Mouse (Mus musculus): Measurements from ENCODE around the gene Btbd6.

Gene Btbd6

GRCm38 (mm10) chr12:112976371-112977073 is at the start of gene Btbd6:
TSS of gene Btbd6 (plus strand) at chr12:112976482.
- DNase-seq, result peak; percentile 80 to 89

- no peak for DNase-seq
Measured at GRCm38 (mm10) chr12:112927265-112927664, 49.0 kb upstream of the Btbd6 start.

GRCm38 (mm10) chr12:112928401-112929241 is 47.7 kb upstream of the Btbd6 start:
- no peak for DNase-seq

- DNase-seq, result peak in 1 of 2 experiments; percentile 13
Measured at GRCm38 (mm10) chr12:112929562-112930352, 46.5 kb upstream of the Btbd6 start, which contains the start of gene Jag2. TSS of gene Jag2 (minus strand) at chr12:112929776.

DNA sequence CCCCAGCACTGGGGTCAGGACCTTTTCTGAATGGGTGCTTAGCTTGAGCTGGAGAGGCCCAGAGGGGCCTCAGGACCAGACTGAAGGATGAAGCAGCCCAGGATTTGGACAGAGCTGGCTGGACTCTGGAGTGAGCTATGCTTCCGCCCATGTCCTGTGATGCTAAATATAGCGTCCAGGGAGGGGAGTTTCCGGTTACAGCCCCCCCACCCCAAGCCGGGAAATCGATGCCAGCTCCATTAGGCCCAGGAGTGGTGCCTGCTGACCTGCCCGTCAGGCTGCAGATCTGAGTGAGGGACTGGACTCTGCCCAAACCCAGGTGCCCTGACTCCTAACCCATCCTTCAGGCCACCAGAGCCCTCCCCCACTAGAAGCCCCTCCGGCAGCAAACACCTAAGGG is 43.6 kb upstream of the Btbd6 start:
- no peak for DNase-seq

- DNase-seq, result no peak
Measured at GRCm38 (mm10) chr12:112937906-112938305, 38.4 kb upstream of the Btbd6 start.

GRCm38 (mm10) chr12:112938366-112938765 is 37.9 kb upstream of the Btbd6 start:
- no peak for DNase-seq

GRCm38 (mm10) chr12:112938873-112939565 is 37.3 kb upstream of the Btbd6 start:
- no peak for DNase-seq

DNA sequence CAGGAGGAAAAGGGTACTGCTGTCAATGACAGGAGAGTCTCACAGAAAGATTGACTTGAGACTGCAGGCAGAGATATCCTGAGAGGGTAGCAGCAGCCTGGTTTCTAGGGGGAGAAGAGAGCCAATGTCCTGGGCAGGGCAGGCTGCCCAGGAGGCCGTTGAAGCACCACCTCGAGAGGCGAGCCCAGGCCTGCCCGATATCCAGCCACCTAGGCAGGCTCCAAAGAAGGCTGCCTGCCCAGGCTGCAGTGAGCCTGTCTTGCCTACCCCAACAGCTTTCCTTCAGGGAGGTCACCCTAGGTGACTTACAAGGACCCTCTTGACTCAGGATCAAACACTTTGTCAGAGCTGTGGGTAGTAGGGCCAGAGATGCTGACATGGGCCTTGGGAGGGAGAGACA is 36.0 kb upstream of the Btbd6 start:
- no peak for DNase-seq

DNA sequence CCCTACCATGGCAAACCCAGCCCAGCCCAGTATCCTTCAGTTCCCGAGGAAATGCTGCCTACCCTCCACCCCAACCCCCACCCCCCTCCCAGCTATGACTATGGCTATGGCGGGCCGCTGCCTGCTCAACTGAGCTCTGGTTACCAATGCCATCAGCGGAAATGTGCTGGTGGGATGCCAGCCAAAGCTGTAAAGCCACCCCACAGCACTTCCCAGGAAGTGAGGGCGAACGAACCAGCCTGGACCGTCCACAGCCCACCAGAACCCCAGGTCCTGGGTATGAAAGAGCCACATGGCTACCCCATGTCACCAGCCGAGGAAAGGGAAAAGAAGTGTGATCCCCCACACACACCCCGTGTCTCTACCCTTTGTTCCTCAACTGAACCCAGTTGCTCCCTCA is 35.6 kb upstream of the Btbd6 start:
- no peak for DNase-seq

GRCm38 (mm10) chr12:112941156-112941775 is 35.0 kb upstream of the Btbd6 start:
- DNase-seq, result peak in 1 of 2 experiments; percentile 18

DNA sequence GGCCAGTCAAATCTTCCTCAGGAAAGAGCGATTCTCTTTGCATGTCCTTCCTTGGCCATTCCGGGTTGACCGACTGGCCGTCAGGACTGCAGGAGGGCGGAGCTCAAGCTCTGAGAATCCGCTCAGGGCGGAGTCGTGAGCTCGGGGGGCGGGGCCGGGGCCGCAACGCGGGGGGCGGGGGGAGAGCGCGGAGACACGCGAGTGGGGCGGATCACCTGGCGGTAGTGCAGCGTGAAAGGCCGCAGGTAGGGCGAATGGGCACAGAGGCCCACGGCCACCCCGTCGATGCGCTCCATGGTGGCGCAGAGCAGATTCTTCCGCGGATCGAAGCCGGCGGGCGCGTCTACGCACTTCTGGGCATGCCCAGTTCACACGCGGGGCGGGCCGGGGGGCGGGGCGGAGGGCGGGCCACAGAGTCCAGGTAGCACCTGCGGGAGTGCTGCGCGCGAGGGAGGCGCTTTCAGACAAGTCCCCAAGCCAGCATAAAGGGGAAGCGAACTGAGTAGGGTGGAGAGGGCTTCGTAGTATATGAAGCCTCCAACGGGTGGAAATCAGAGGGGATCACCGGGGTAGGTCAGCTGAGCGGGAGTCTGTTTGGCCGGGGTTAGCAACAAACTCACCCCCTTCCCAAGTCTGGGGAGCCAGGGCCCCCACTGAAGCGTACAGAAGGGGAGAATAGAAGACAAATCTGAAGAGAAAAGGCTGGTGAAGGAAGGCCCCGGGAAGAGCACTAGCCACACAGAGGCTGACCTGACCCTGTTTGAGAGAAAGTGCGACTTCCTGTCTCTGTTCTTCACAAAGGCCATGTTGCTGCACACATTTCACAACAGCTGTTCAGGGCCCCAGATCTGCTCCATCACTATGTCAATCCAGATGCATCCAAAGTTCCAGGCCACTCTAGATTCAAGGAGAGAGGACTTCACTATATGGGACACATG is 34.2 kb upstream of the Btbd6 start, which contains the start of gene Nudt14:
TSS of gene Nudt14 (minus strand) at position 349 of the 938 bp plus-strand sequence.
- peak; percentile 68 to 79 for DNase-seq

- DNase-seq, result no peak
Measured at GRCm38 (mm10) chr12:112943669-112944068, 32.6 kb upstream of the Btbd6 start.

DNA sequence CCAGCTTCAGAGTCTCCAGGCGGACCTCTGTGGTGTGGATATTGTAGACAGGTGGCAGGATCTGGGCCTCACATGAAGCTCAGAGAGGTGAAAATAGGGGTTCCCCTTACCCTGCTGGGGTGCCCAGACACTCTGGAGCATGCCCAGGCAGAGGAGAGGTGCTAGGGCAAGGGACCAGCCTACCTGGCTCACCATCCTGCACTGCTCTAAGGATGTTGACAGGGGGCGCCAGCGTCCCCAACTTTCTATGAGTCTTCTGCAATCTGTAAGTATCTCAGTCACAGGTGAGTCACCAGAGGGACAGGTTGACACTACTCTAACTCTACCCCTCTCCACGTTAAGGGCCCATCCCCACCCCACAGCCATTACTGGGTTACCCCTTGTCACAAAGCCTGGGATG is 29.0 kb upstream of the Btbd6 start:
- peak in 1 of 2 experiments; percentile 41 for DNase-seq

DNA sequence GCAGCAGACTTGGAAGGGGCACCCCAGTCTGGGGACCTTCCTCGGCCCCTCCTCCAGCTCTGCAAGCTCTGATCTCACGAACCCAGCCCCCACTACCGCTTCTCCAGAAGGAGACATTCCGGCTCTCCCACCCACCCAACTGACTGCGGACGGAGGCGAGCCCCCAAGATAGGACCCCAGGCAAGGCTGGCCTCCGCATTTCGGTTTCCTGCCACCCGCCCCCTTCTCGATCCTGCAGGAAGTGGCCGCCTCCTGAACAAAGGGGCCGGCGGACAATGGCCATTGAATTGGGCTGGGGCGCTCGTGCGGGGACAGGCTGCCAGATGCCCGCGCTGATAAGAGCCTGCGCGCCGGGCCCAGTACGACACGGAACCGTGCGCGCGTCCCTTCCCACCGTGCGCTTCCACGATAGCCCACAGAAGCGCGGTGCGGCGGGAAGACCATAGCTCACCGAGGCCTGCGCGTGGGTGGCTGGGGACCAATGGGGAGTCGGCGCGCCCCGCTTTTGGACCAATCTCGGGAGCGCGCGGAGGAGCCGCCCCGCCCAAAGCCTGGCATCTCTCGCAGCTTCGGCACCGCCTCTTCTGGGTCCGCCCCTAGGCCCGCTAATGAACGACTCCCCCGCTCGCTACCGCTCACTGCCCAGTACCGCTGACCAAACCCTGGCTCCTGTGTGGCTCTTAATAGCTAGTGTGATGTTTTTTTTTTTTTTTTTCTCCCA is 26.1 kb upstream of the Btbd6 start:
- peak; percentile 62 to 73 for DNase-seq

DNA sequence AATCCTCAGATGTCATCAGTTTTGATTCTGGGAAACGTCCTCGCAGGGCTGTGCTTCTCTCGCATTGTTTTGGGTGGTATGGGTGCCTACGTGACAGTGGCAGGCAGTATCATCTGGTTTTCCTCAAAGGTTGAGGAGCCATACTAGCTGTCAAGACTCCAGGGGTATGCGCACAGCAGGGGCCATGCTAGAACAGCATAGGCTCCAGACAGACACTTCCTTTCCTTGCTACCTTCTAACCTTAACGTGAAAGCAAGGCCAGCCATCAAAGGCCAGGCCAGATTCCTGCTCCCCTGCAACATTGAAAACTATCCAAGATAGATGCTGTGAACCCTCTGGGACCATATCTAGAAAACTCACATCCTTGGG is 25.5 kb upstream of the Btbd6 start:
- no peak for DNase-seq

- DNase-seq, result no peak
Measured at GRCm38 (mm10) chr12:112951150-112951842, 25.0 kb upstream of the Btbd6 start.

DNA sequence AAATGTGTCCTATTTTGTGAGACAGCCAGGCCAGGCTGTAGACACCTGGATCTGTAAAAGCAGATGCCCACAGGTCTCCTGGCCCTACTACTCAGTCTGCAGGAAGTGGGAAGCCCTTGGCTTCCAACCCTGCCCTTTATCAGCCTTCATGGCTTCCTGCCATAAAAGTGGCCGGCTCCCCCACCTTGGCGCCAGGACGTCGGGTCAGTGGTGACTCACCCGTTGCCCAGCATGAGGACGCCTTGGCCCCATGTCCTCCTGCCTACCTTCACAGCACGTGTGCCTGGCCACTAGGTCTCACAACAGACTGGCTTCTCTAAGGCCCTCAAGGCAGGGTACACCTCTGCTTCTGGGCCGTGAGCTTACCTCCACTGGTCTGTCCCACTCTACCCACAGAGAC is 23.8 kb upstream of the Btbd6 start:
- DNase-seq, result no peak

DNA sequence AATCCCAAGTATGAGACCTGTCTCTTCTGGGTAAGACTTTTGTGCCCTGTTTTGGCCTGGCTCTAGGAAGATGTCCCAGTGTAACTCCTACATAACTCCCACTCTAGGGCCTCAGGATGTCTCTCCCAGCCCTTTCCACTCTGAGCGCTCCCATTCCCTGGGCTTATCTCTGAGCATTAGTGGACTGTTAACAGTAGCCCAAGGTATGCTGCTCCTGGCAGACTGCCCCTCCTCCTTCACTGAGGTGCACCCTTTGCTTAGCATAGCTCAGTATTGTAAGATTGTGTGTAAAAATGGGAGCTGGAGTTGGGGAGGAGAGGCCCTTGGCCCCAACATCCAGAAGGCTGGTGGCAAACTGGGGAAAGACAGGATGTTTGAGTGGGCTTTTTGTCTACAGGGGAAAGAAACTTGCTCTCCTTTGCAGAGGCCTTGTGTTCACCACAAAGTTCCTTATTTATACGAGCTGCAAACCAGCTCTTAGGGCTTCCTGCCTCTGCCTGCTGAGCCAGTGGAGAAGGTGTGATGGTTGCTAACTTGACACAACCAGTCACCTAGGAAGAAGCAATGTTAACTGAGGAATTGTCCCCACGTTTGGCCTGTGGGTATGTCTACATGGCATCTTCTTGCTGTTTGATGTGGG is 23.2 kb upstream of the Btbd6 start:
- DNase-seq, result no peak
